Mouse (Mus musculus) T-cell, adult 2 months (primary cell): ENCODE measurements around the gene B4galt2.
A peak's percentile ranks its signal among the peaks of the same experiment; 100 is the strongest.

ENCODE experiments used
- DNase-seq: peaks from one replicate; pipeline ENCODE4 v3.0.0; 2022; ENCODE audit warnings: low spot score

The B4galt2 gene

GRCm38 (mm10) chr4:117870437-117870836 is 12.8 kb downstream of the B4galt2 start:
- DNase-seq, result no peak

- no peak for DNase-seq
Observed at GRCm38 (mm10) chr4:117869317-117869716, 14.0 kb downstream of the B4galt2 start.

GRCm38 (mm10) chr4:117867823-117868222 is 15.5 kb downstream of the B4galt2 start:
- DNase-seq, result peak; percentile 38

GRCm38 (mm10) chr4:117867000-117867399 is 16.3 kb downstream of the B4galt2 start:
- DNase-seq, result no peak

- DNase-seq, result no peak
Observed at GRCm38 (mm10) chr4:117866083-117866482, 17.2 kb downstream of the B4galt2 start.

GRCm38 (mm10) chr4:117862823-117863222 is 20.5 kb downstream of the B4galt2 start:
- no peak for DNase-seq

- DNase-seq, result no peak
Observed at GRCm38 (mm10) chr4:117860570-117860969, 22.7 kb downstream of the B4galt2 start.

GRCm38 (mm10) chr4:117858794-117859193 is 24.5 kb downstream of the B4galt2 start:
- peak; percentile 20 for DNase-seq

GRCm38 (mm10) chr4:117855146-117855545 is 28.1 kb downstream of the B4galt2 start:
- no peak for DNase-seq

- DNase-seq, result no peak
Observed at GRCm38 (mm10) chr4:117852152-117852868, 31.0 kb downstream of the B4galt2 start.

GRCm38 (mm10) chr4:117850871-117851270 is 32.4 kb downstream of the B4galt2 start:
- no peak for DNase-seq

- no peak for DNase-seq
Observed at GRCm38 (mm10) chr4:117850176-117850575, 33.1 kb downstream of the B4galt2 start.

GRCm38 (mm10) chr4:117849506-117849905 is 33.8 kb downstream of the B4galt2 start:
- DNase-seq, result no peak

- no peak for DNase-seq
Observed at GRCm38 (mm10) chr4:117849063-117849462, 34.2 kb downstream of the B4galt2 start.

- DNase-seq, result no peak
Observed at GRCm38 (mm10) chr4:117847011-117847410, 36.3 kb downstream of the B4galt2 start.

GRCm38 (mm10) chr4:117846261-117846660 is 37.0 kb downstream of the B4galt2 start:
- no peak for DNase-seq

GRCm38 (mm10) chr4:117845316-117845715 is 38.0 kb downstream of the B4galt2 start:
- DNase-seq, result no peak

GRCm38 (mm10) chr4:117844467-117844866 is 38.8 kb downstream of the B4galt2 start:
- DNase-seq, result no peak

GRCm38 (mm10) chr4:117843101-117843500 is 40.2 kb downstream of the B4galt2 start:
- DNase-seq, result no peak

- DNase-seq, result no peak
Observed at GRCm38 (mm10) chr4:117841566-117841965, 41.7 kb downstream of the B4galt2 start.

GRCm38 (mm10) chr4:117840821-117841220 is 42.5 kb downstream of the B4galt2 start:
- no peak for DNase-seq

- no peak for DNase-seq
Observed at GRCm38 (mm10) chr4:117839366-117839765, 43.9 kb downstream of the B4galt2 start.

- DNase-seq, result no peak
Observed at GRCm38 (mm10) chr4:117837271-117837670, 46.0 kb downstream of the B4galt2 start.

GRCm38 (mm10) chr4:117836204-117836767 is 47.0 kb downstream of the B4galt2 start:
- peak; percentile 74 for DNase-seq
